Mouse (Mus musculus) neutrophil, adult 65 days (primary cell): ENCODE results near the gene 2310007B03Rik. TPM values are rescaled to one million over a fixed set of nuclear protein-coding genes. Genes with fewer than 3 reads are reported as not detected.

Experiments
- total RNA-seq: library from RNA; stranded (reverse); gene quantifications from 2 replicates; pipeline ENCODE4 v1.2.4, GENCODE M21; 2023

Gene 2310007B03Rik
- total RNA-seq: not detected in 2 replicates

GRCm38 (mm10) chr1:93160501-93161133, at the start of gene 2310007B03Rik:
Gene 2310007B03Rik, minus strand, starts transcription at chr1:93160948.

GRCm38 (mm10) chr1:93168295-93168775, 7.6 kb upstream of the 2310007B03Rik start, which contains the start of gene Crocc2:
Gene Crocc2, plus strand, starts transcription at chr1:93168725.

GRCm38 (mm10) chr1:93135036-93135526, 25.7 kb downstream of the 2310007B03Rik start, which contains the start of gene Agxt:
Gene Agxt, plus strand, starts transcription at chr1:93135240.

GRCm38 (mm10) chr1:93101571-93102061, 59.1 kb downstream of the 2310007B03Rik start, which contains the start of gene Kif1a:
Gene Kif1a, minus strand, starts transcription at chr1:93101951.

Other genes with a start within 250 kb of the 2310007B03Rik start
- 23.9 and 26.6 TPM in 2 replicates for gene Capn10, start 226.6 kb downstream of the 2310007B03Rik start, total RNA-seq
- gene Gpr35, start 210.1 kb downstream of the 2310007B03Rik start, total RNA-seq: 19.9 and 20.6 TPM in 2 replicates
- not detected in 2 replicates for gene Aqp12, start 154.6 kb downstream of the 2310007B03Rik start, total RNA-seq
- 0.54 and 2.0 TPM in 2 replicates for gene Kif1a, start 59.0 kb downstream of the 2310007B03Rik start, total RNA-seq
- gene Agxt, start 25.7 kb downstream of the 2310007B03Rik start, total RNA-seq: not detected in 2 replicates
- gene Crocc2, start 7.8 kb upstream of the 2310007B03Rik start, total RNA-seq: not detected in 2 replicates
- 3.6 and 8.2 TPM in 2 replicates for gene Sned1, start 74.9 kb upstream of the 2310007B03Rik start, total RNA-seq
- gene Mterf4, start 145.0 kb upstream of the 2310007B03Rik start, total RNA-seq: 12.3 and 12.6 TPM in 2 replicates
- gene Ppp1r7, start 181.9 kb upstream of the 2310007B03Rik start, total RNA-seq: 13.9 and 15.2 TPM in 2 replicates
- gene Pask, start 182.5 kb upstream of the 2310007B03Rik start, total RNA-seq: 4.8 and 12.4 TPM in 2 replicates
- not detected in 2 replicates for gene Ano7, start 213.0 kb upstream of the 2310007B03Rik start, total RNA-seq